Mouse (Mus musculus): ENCODE measurements at regions not wholly inside any gene's neighbourhood (a gene's known extent, or its start where the extent isn't known, plus 50 kb on each side); places are given as distances from the start of the nearest gene placed in this dataset.
A peak's percentile ranks its signal among the peaks of the same experiment; 100 is the strongest.

DNA sequence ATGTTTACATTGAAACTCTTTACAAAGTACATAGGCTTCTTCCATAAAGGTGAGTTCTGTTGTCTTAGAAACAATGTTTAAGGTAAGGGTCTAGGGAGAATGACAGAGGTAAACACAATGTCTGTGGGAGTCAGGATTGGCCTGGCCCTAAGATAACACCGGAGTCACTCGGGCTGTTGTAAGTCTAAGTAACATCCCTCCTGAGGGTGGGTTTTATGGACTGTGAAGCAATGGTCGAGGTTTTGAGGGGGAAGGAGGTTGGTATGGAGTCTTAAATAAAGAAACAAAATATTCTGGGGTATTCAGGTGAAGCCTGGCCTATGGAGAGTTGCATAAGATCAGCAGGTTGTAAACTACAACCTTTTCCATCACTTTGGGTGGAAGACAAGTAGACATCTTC, 101.5 kb downstream of the Qrsl1 start:
- TF ChIP-seq EP300 (IDR thresholded peaks at IDR 0.05; ENCODE audit: low read depth) (no peak), CTCF (IDR thresholded peaks at IDR 0.05; ENCODE audit: low read depth) (no peak)
- H3K9me3 ChIP-seq (ENCODE audit: control insufficient read depth, low read length), result no peaks in the 10 kb centered on the region
- no peak overlapping the region for H3K9ac ChIP-seq (replicated peaks)
- ATAC-seq (ENCODE audit: insufficient read depth) (no peak), DNase-seq (ENCODE audit: low read depth in 3 of 3, low spot score in 3 of 3) (no peak)
- H3K4me1 ChIP-seq (replicated peaks; ENCODE audit: control insufficient read depth in 2 of 2, insufficient read depth in 2 of 2, low read length in 1 of 2), result peaks cover 0 to 9% of the 10 kb centered on the region in 2 experiments; a peak in 2 of 4 replicates
- no peaks in the 10 kb centered on the region for H3K36me3 ChIP-seq (replicated peaks; ENCODE audit: control insufficient read depth, insufficient read depth, low read depth)
- no peak overlapping the region for H3K27ac ChIP-seq
- H3K4me2 ChIP-seq (ENCODE audit: low read depth), result no peak overlapping the region
- no peaks in the 10 kb centered on the region for H3K27me3 ChIP-seq (ENCODE audit: control insufficient read depth, insufficient read depth, low read length)
- 44% methylated on average over 3 of the region's 3 CpGs for WGBS (ENCODE audit: insufficient replicate concordance)
- no peak overlapping the region for H3K4me3 ChIP-seq (ENCODE audit: insufficient read depth in 1 of 2, low read depth in 2 of 2, low read length in 2 of 2)

DNA sequence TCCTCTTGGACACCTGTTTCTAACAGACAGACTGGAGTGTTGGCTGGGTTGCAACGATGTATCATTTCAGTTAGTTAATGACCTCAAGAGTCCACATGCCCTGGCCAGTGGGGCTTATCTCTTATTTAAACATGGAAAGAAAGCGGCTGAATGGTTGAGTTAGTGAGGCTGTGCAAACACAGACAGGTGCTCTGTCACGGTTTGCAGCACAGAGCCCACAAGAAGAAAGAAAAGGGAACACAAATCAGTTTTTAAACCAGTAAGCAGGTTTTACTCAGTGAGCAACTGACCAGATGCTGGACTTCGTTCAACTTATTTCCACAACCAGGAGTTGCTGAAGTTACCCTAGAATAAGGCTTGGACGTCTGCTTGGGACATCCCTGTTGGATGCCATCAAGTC, 86.3 kb downstream of the Qrsl1 start:
- Histone ChIP-seq H3K4me1 (replicated peaks; ENCODE audit: control insufficient read depth in 2 of 2, insufficient read depth in 2 of 2, low read length in 1 of 2) (peaks cover 0 to 9% of the 10 kb centered on the region in 2 experiments; a peak in 3 of 4 replicates), H3K36me3 (replicated peaks; ENCODE audit: control insufficient read depth, insufficient read depth, low read depth) (no peaks in the 10 kb centered on the region), H3K27me3 (ENCODE audit: control insufficient read depth, insufficient read depth, low read length) (no peaks in the 10 kb centered on the region), H3K9ac (replicated peaks) (no peak overlapping the region), H3K27ac (no peak overlapping the region), H3K9me3 (ENCODE audit: control insufficient read depth, low read length) (no peaks in the 10 kb centered on the region), H3K4me2 (ENCODE audit: low read depth) (no peak overlapping the region), H3K4me3 (ENCODE audit: insufficient read depth in 1 of 2, low read depth in 2 of 2, low read length in 2 of 2) (no peak overlapping the region)
- ATAC-seq (ENCODE audit: insufficient read depth) (0 out of 2 replicates have a peak, but pooled peaks have one; percentile 13), DNase-seq (ENCODE audit: low read depth in 3 of 3, low spot score in 3 of 3) (no peak)
- 44% methylated on average over 5 of the region's 5 CpGs for WGBS (ENCODE audit: insufficient replicate concordance)
- TF ChIP-seq EP300 (IDR thresholded peaks at IDR 0.05; ENCODE audit: low read depth) (no peak), CTCF (IDR thresholded peaks at IDR 0.05; ENCODE audit: low read depth) (no peak)

DNA sequence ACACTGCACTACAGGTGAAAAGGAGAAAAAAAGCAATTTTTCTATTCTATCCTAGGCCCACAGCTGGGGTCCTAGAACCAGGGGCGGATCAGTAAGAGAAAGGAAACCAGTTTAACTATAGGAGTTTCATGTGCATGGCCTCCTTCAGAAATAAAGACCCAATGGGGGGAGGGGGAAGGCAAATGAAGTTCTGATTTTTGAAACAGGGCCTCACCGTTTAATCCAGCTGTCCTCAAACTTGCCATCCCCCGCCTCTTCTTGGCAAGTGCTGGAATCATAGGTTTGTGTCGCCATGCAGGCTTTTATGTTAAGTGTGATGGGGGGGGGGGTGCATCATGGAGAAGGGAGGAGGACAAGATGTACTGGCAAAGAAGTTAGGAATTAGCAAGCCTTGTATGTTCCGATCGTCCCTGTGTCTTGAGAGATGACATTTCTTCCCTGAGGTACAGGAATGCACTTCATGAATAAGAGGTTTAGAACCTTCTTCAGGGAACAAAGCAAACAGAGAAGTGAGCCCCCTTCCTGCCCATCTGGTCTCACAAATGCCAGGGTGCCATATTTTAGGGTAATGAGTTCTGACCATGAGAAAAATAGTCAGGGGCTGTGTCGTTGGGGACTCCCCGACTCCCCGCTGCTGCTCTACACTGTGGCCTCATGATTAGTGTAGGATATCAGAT, 83.9 kb downstream of the Qrsl1 start:
- ATAC-seq (ENCODE audit: insufficient read depth), result no peak
- Histone ChIP-seq H3K4me1 (replicated peaks; ENCODE audit: control insufficient read depth in 2 of 2, insufficient read depth in 2 of 2, low read length in 1 of 2) (peaks cover 0 to 9% of the 10 kb centered on the region in 2 experiments; a peak in 3 of 4 replicates), H3K9me3 (ENCODE audit: control insufficient read depth, low read length) (no peaks in the 10 kb centered on the region), H3K9ac (replicated peaks) (no peak overlapping the region), H3K36me3 (replicated peaks; ENCODE audit: control insufficient read depth, insufficient read depth, low read depth) (no peaks in the 10 kb centered on the region), H3K27ac (no peak overlapping the region), H3K4me2 (ENCODE audit: low read depth) (no peak overlapping the region), H3K27me3 (ENCODE audit: control insufficient read depth, insufficient read depth, low read length) (no peaks in the 10 kb centered on the region), H3K4me3 (ENCODE audit: insufficient read depth in 1 of 2, low read depth in 2 of 2, low read length in 2 of 2) (no peak overlapping the region)
- WGBS (ENCODE audit: insufficient replicate concordance), result 67% methylated on average over 9 of the region's 9 CpGs
- TF ChIP-seq EP300 (IDR thresholded peaks at IDR 0.05; ENCODE audit: low read depth) (no peak), CTCF (IDR thresholded peaks at IDR 0.05; ENCODE audit: low read depth) (no peak)
- DNase-seq (ENCODE audit: low read depth in 3 of 3, low spot score in 3 of 3), result no peak

DNA sequence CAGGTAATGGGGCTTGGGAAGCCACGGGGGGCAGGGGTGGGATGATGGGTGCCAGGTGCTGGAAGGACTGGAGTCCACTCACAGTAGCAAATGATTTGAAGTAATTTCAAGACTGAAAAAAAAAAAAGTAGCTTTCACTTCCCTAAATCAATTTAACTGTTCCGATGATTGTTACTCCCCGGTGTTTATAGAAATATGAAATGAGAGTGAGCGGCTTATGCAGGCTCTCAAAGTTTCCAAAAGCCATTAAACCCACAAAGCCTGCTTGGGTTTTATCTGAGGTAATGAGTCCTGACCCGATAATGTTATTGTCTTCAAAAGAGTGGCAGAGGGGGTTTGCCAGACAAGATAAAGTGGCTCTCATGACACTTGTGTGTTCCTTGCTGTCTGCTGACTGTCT, 82.9 kb downstream of the Qrsl1 start:
- ATAC-seq (ENCODE audit: insufficient read depth), result no peak
- Histone ChIP-seq H3K27ac (no peak overlapping the region), H3K9me3 (ENCODE audit: control insufficient read depth, low read length) (no peaks in the 10 kb centered on the region)

DNA sequence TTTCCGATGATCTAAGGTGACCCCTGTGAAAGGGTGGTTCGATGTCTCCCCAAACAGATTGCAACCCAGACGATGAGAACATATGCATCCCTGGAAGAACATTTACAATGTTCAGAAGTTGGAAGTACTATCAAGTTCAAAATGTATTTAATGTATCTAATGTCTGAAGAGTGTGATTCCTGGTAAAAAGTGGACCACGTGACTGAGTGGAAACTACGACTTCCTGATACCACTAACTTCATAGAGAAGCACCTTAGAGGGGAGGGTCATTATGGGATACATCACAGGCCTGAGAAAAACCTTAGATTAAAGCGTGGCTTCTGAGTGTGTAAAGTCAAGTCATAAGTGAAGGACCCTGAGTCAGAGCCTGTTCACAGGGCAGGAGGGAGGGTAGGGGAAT, 82.1 kb downstream of the Qrsl1 start:
- 69% methylated on average over 6 of the region's 6 CpGs for WGBS (ENCODE audit: insufficient replicate concordance)
- no peak overlapping the region for H3K9ac ChIP-seq (replicated peaks)
- no peaks in the 10 kb centered on the region for H3K36me3 ChIP-seq (replicated peaks; ENCODE audit: control insufficient read depth, insufficient read depth, low read depth)
- no peak for TF ChIP-seq EP300 (IDR thresholded peaks at IDR 0.05; ENCODE audit: low read depth)
- no peak for TF ChIP-seq CTCF (IDR thresholded peaks at IDR 0.05; ENCODE audit: low read depth)
- no peak for DNase-seq (ENCODE audit: low read depth in 3 of 3, low spot score in 3 of 3)
- no peaks in the 10 kb centered on the region for H3K27me3 ChIP-seq (ENCODE audit: control insufficient read depth, insufficient read depth, low read length)
- H3K4me3 ChIP-seq (ENCODE audit: insufficient read depth in 1 of 2, low read depth in 2 of 2, low read length in 2 of 2), result no peak overlapping the region
- ATAC-seq (ENCODE audit: insufficient read depth), result no peak
- H3K4me1 ChIP-seq (replicated peaks; ENCODE audit: control insufficient read depth in 2 of 2, insufficient read depth in 2 of 2, low read length in 1 of 2), result peaks cover 0 to 9% of the 10 kb centered on the region in 2 experiments; a peak in 3 of 4 replicates
- H3K27ac ChIP-seq, result no peak overlapping the region
- no peak overlapping the region for H3K4me2 ChIP-seq (ENCODE audit: low read depth)
- H3K9me3 ChIP-seq (ENCODE audit: control insufficient read depth, low read length), result no peaks in the 10 kb centered on the region

More for the DNA sequence above, 82.9 kb downstream of the Qrsl1 start:
- no peak for DNase-seq (ENCODE audit: low read depth in 3 of 3, low spot score in 3 of 3)
- Histone ChIP-seq H3K27me3 (ENCODE audit: control insufficient read depth, insufficient read depth, low read length) (no peaks in the 10 kb centered on the region), H3K36me3 (replicated peaks; ENCODE audit: control insufficient read depth, insufficient read depth, low read depth) (no peaks in the 10 kb centered on the region), H3K4me2 (ENCODE audit: low read depth) (no peak overlapping the region), H3K4me1 (replicated peaks; ENCODE audit: control insufficient read depth in 2 of 2, insufficient read depth in 2 of 2, low read length in 1 of 2) (peaks cover 0 to 9% of the 10 kb centered on the region in 2 experiments; a peak in 3 of 4 replicates), H3K4me3 (ENCODE audit: insufficient read depth in 1 of 2, low read depth in 2 of 2, low read length in 2 of 2) (no peak overlapping the region), H3K9ac (replicated peaks) (no peak overlapping the region)
- WGBS (ENCODE audit: insufficient replicate concordance), result 48% methylated on average over 5 of the region's 5 CpGs
- TF ChIP-seq CTCF (IDR thresholded peaks at IDR 0.05; ENCODE audit: low read depth), result no peak
- TF ChIP-seq EP300 (IDR thresholded peaks at IDR 0.05; ENCODE audit: low read depth), result no peak
